23 mouse cellular contexts compared by ENCODE assay signal in the genomic region with DNA sequence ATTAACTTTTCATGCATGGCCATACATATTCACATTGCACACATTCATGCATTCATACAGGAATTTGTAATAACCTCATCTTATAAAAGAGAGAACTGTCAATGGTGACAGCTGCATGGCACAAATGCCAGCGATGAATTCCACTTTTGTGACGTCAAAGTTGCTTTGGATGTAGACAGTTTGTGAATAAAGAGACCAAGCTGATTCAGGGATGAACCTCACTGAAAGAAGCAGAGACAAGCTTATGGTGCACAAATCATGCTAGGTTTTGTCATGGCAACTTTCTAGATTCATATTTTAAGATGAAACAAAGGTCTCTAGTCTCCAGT. TPM values are rescaled to one million over a fixed set of nuclear protein-coding genes. Genes with fewer than 3 reads are reported as not detected.
DNase-seq lines count a peak whose midpoint lies in the region; ATAC-seq and TF ChIP-seq lines count a peak whose summit lies in the region.
"Had no signal": no experiment of that assay in that cellular context is flagged by ENCODE, and none has a peak within 500 bp of the region (broad histone marks: within the 10 kb centered on the region; RNA-seq: fewer than 3 reads in every experiment).

No protein-coding gene starts in this region.

- no peak for TF ChIP-seq CTCF in brain, embryonic 14.5 days (IDR thresholded peaks at IDR 0.05; ENCODE audit: borderline replicate concordance, extremely low read depth, insufficient read depth, insufficient read length)

- ATAC-seq in forebrain, embryonic 14.5 days, result peak; percentile 30; the same call in 1 of the 2 replicates
- ATAC-seq in forebrain, embryonic 12.5 days (ENCODE audit: low FRiP score), result no peak
- 0 out of 2 replicates have a peak, but pooled peaks have one; percentile 4 for ATAC-seq in forebrain, embryonic 16.5 days
- ATAC-seq: activated CD4-positive, CD25-positive, alpha-beta regulatory T cell, adult 4 months; Patski had no signal

- WGBS in forebrain, embryonic 14.5 days, result 56% methylated on average over 2 of the region's 2 CpGs
- WGBS in forebrain, embryonic 12.5 days, result 81% methylated on average over 2 of the region's 2 CpGs
- 48% methylated on average over 2 of the region's 2 CpGs for WGBS in forebrain, embryonic 16.5 days
- WGBS in forebrain, embryonic 10.5 days, result 98% methylated on average over 2 of the region's 2 CpGs

- H3K27ac ChIP-seq in forebrain, embryonic 14.5 days (ENCODE audit: low read depth, low read length), result no peak overlapping the region
- H3K27ac ChIP-seq in forebrain, embryonic 12.5 days, result no peak overlapping the region
- no peak overlapping the region for H3K27ac ChIP-seq in forebrain, embryonic 16.5 days (ENCODE audit: low read length)
- no peak overlapping the region for H3K27ac ChIP-seq in forebrain, embryonic 10.5 days
- H3K27ac ChIP-seq: embryonic facial prominence, embryonic 13.5 days; embryonic facial prominence, embryonic 15.5 days had no signal

- H3K9ac ChIP-seq in forebrain, embryonic 14.5 days (ENCODE audit: low read length), result no peak overlapping the region
- H3K9ac ChIP-seq in forebrain, embryonic 12.5 days, result no peak overlapping the region
- no peak overlapping the region for H3K9ac ChIP-seq in forebrain, embryonic 16.5 days (replicated peaks; ENCODE audit: low read depth, low read length)
- H3K9ac ChIP-seq: embryonic facial prominence, embryonic 13.5 days; embryonic facial prominence, embryonic 15.5 days had no signal

- no peak overlapping the region for H3K4me2 ChIP-seq in forebrain, embryonic 14.5 days (ENCODE audit: low read length)
- no peak overlapping the region for H3K4me2 ChIP-seq in forebrain, embryonic 12.5 days
- no peak overlapping the region for H3K4me2 ChIP-seq in forebrain, embryonic 16.5 days (ENCODE audit: low read length)
- H3K4me2 ChIP-seq: embryonic facial prominence, embryonic 13.5 days; embryonic facial prominence, embryonic 15.5 days had no signal

- no peak overlapping the region for H3K4me3 ChIP-seq in forebrain, embryonic 14.5 days (ENCODE audit: low read depth, low read length)
- H3K4me3 ChIP-seq in forebrain, embryonic 12.5 days (replicated peaks), result no peak overlapping the region
- H3K4me3 ChIP-seq in forebrain, embryonic 16.5 days (replicated peaks; ENCODE audit: low read length), result no peak overlapping the region
- no peak overlapping the region for H3K4me3 ChIP-seq in forebrain, embryonic 10.5 days
- H3K4me3 ChIP-seq: embryonic facial prominence, embryonic 13.5 days; embryonic facial prominence, embryonic 15.5 days; erythroblast, embryonic 14.5 days had no signal

- H3K36me3 ChIP-seq in forebrain, embryonic 14.5 days (ENCODE audit: control insufficient read depth, insufficient read depth, low read length), result no peaks in the 10 kb centered on the region
- no peaks in the 10 kb centered on the region for H3K36me3 ChIP-seq in forebrain, embryonic 12.5 days (replicated peaks)
- H3K36me3 ChIP-seq in forebrain, embryonic 16.5 days (ENCODE audit: control insufficient read depth, insufficient read depth), result no peaks in the 10 kb centered on the region
- H3K36me3 ChIP-seq in forebrain, embryonic 10.5 days (replicated peaks), result no peaks in the 10 kb centered on the region
- H3K36me3 ChIP-seq: embryonic facial prominence, embryonic 13.5 days; embryonic facial prominence, embryonic 15.5 days had no signal

- H3K27me3 ChIP-seq in forebrain, embryonic 14.5 days (replicated peaks; ENCODE audit: control insufficient read depth, insufficient read depth, low read length), result no peaks in the 10 kb centered on the region
- H3K27me3 ChIP-seq in forebrain, embryonic 12.5 days, result no peaks in the 10 kb centered on the region
- no peaks in the 10 kb centered on the region for H3K27me3 ChIP-seq in forebrain, embryonic 16.5 days (replicated peaks; ENCODE audit: control insufficient read depth, insufficient read depth, low read length)
- H3K27me3 ChIP-seq in forebrain, embryonic 10.5 days (ENCODE audit: poor library complexity, severe bottlenecking), result no peaks in the 10 kb centered on the region
- H3K27me3 ChIP-seq: embryonic facial prominence, embryonic 13.5 days; embryonic facial prominence, embryonic 15.5 days; Patski had no signal

- no peak for TF ChIP-seq POLR2A in brain, embryonic 14.5 days (IDR thresholded peaks at IDR 0.05; ENCODE audit: borderline replicate concordance, extremely low read depth, insufficient read depth, insufficient read length, poor library complexity, severe bottlenecking)

- H3K4me1 ChIP-seq in forebrain, embryonic 14.5 days (ENCODE audit: control insufficient read depth, insufficient read depth, low read length), result no peaks in the 10 kb centered on the region
- H3K4me1 ChIP-seq in forebrain, embryonic 12.5 days, result no peaks in the 10 kb centered on the region
- no peaks in the 10 kb centered on the region; the same call in 1 of the 2 replicates for H3K4me1 ChIP-seq in forebrain, embryonic 16.5 days (replicated peaks; ENCODE audit: control insufficient read depth, insufficient read depth, low read length)
- H3K4me1 ChIP-seq in forebrain, embryonic 10.5 days, result no peaks in the 10 kb centered on the region
- H3K4me1 ChIP-seq: embryonic facial prominence, embryonic 13.5 days; embryonic facial prominence, embryonic 15.5 days had no signal

- DNase-seq in forebrain, embryonic 14.5 days (ENCODE audit: low spot score), result peak; percentile 52
- no peak for DNase-seq in forebrain, embryonic 10.5 days (ENCODE audit: extremely low spot score, low spot score)
- peak; percentile 64 for DNase-seq in Muller cell, postnatal 12 days (ENCODE audit: inconsistent ontology term)
- DNase-seq in brain, embryonic 14.5 days (ENCODE audit: low read depth), result peak; percentile 60
- no peak for DNase-seq in right cerebral cortex, postnatal 10 days (ENCODE audit: low spot score in 2 of 2)
- DNase-seq: adrenal gland, adult 8-10 months; adrenal gland, postnatal 14 days; adrenal gland, postnatal 36 days; cerebellum, adult 11 months; cerebellum, adult 18-20 months; cerebellum, adult 8-10 months; cerebellum, adult 9-11 months; cerebellum, postnatal 14 days; cerebellum, postnatal 36 days; embryo, embryonic 11 days had no signal

- H3K9me3 ChIP-seq in forebrain, embryonic 14.5 days (replicated peaks; ENCODE audit: control insufficient read depth, low read length), result no peaks in the 10 kb centered on the region
- H3K9me3 ChIP-seq in forebrain, embryonic 12.5 days, result no peaks in the 10 kb centered on the region
- no peaks in the 10 kb centered on the region for H3K9me3 ChIP-seq in forebrain, embryonic 16.5 days (ENCODE audit: control insufficient read depth, low read length)
- no peaks in the 10 kb centered on the region for H3K9me3 ChIP-seq in forebrain, embryonic 10.5 days
- H3K9me3 ChIP-seq: embryonic facial prominence, embryonic 13.5 days; embryonic facial prominence, embryonic 15.5 days had no signal

RNA-seq across cellular contexts. Expression of a gene that starts 11.4 kb away (rescaled TPM):
- polyA plus RNA-seq in forebrain, embryonic 14.5 days (2014; fragmentation: Nextera tagmentation; extraction: Ambion mirVana), result 15.4 and 22.1 TPM in 2 replicates
- 4.3 and 5.2 TPM in 2 replicates for polyA plus RNA-seq in forebrain, embryonic 12.5 days (2016; fragmentation: Nextera tagmentation; extraction: Ambion mirVana)
- 24.0 and 29.4 TPM in 2 replicates for polyA plus RNA-seq in forebrain, embryonic 16.5 days (2015; fragmentation: Nextera tagmentation; extraction: Ambion mirVana)
- polyA plus RNA-seq in forebrain, embryonic 10.5 days (2016; fragmentation: Nextera tagmentation; extraction: Ambion mirVana), result 0.60 and 0.87 TPM in 2 replicates
- 7.8 and 16.7 TPM in 2 replicates for polyA plus RNA-seq in brain, embryonic 14.5 days (2012; rRNA removed)
- polyA plus RNA-seq: activated CD4-positive, CD25-positive, alpha-beta regulatory T cell, adult 4 months; C2C12; erythroblast, embryonic 14.5 days had no signal

Comparison
In these comparisons a context has a peak if more than half of its experiments do, and no peak if none do; other contexts are left out.
1. DNase-seq: peak in forebrain, embryonic 14.5 days (single experiment), Muller cell, postnatal 12 days (single experiment) and brain, embryonic 14.5 days (single experiment); none in forebrain, embryonic 10.5 days (single experiment) and right cerebral cortex, postnatal 10 days (0 of 2).